Mouse (Mus musculus) hindbrain, embryonic 16.5 days (tissue): ENCODE results near the gene Bzw1. TPM values are rescaled to one million over a fixed set of nuclear protein-coding genes. Genes with fewer than 3 reads are reported as not detected.

ENCODE experiments used
- ATAC-seq: fragments of 200-750 bp; cut with Nextera tagmentation; 2 replicates; pipeline ENCODE4 v1.8.0; 2017; ENCODE audit warnings: moderate TSS enrichment, moderate library complexity
- H3K27ac ChIP-seq: fragments of 300-500 bp; sonication (generic); 2 replicates; pipeline ENCODE4 v1.5.1; 2014; ENCODE audit warnings: low read depth, mild to moderate bottlenecking, control low read depth, low read length, moderate library complexity
- H3K27me3 ChIP-seq: fragments of 300-500 bp; sonication (generic); replicated peaks from 2 replicates; pipeline ENCODE4 v1.6.1; 2014; ENCODE audit warnings: low read length; ENCODE audit not compliant: control insufficient read depth, insufficient read depth
- H3K36me3 ChIP-seq: fragments of 300-500 bp; sonication (generic); 2 replicates; pipeline ENCODE4 v1.6.1; 2014; ENCODE audit warnings: mild to moderate bottlenecking, low read length, moderate library complexity, mixed read lengths; ENCODE audit not compliant: control insufficient read depth, insufficient read depth
- H3K4me1 ChIP-seq: fragments of 300-500 bp; sonication (generic); 2 replicates; pipeline ENCODE4 v1.6.1; 2014; ENCODE audit warnings: low read depth, low read length; ENCODE audit not compliant: control insufficient read depth, insufficient read depth
- H3K4me2 ChIP-seq: fragments of 300-500 bp; sonication (generic); 2 replicates; pipeline ENCODE4 v1.6.1; 2014; ENCODE audit warnings: mild to moderate bottlenecking, low read length, control low read depth, moderate library complexity
- H3K4me3 ChIP-seq: fragments of 300-500 bp; sonication (generic); 2 replicates; pipeline ENCODE4 v1.5.1; 2014; ENCODE audit warnings: mild to moderate bottlenecking, low read length, control low read depth, moderate library complexity
- H3K9ac ChIP-seq: fragments of 300-500 bp; sonication (generic); 2 replicates; pipeline ENCODE4 v1.6.1; 2014; ENCODE audit warnings: low read depth, mild to moderate bottlenecking, control low read depth, low read length, moderate library complexity
- H3K9me3 ChIP-seq: fragments of 300-500 bp; sonication (generic); 2 replicates; pipeline ENCODE4 v1.6.1; 2014; ENCODE audit warnings: mild to moderate bottlenecking, low read length, moderate library complexity; ENCODE audit not compliant: control insufficient read depth
- WGBS: fragments of 180-500 bp; shearing (Covaris S2); extraction: QIAGEN DNeasy Blood & Tissue Kit; methylation state at CpG from one replicate; pipeline ENCODE4 v1.1.7; 2014; 5-methylcytosine and 5-hydroxymethylcytosine counted together
- polyA plus RNA-seq: library from polyadenylated mRNA; unstranded; fragments of >200 nt; fragmentation: Nextera tagmentation; extraction: Ambion mirVana; gene quantifications from 2 replicates; pipeline ENCODE4 v1.2.1, GENCODE M21; 2015

Gene Bzw1
- polyA plus RNA-seq, 1 experiment from 2014 or later: 322 TPM

- Histone ChIP-seq H3K36me3 (peaks cover 25% of the 10 kb centered on the region), H3K4me2 (peak overlapping the region; percentile 81), H3K9ac (peak overlapping the region; percentile 77), H3K27me3 (no peaks in the 10 kb centered on the region), H3K27ac (peak overlapping the region; percentile 96), H3K4me1 (peaks cover 19% of the 10 kb centered on the region), H3K4me3 (peak overlapping the region; percentile 94), H3K9me3 (no peaks in the 10 kb centered on the region)
- peak; percentile 64 for ATAC-seq
- WGBS: 1% methylated on average over 51 of the region's 90 CpGs
Measured at GRCm38 (mm10) chr1:58393284-58394195, 842 bp downstream of the Bzw1 start.

DNA sequence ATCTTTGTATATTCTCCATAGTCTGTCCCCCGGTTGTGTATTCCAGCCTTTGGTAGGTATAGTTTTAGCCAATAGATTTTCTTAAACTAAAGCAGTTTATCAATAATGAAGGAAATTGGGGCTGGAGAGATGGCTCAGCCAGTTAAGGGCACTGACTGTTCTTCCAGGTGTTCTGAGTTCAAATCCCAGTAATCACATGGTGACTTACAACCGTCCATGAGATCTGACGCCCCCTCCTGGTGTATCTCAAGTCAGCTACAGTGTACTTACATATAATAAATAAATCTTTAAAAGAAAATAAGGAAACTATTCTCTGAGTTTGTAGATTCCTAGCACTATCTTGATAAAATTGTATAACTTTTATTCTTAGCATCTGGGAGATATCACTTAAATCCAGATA lies 2.6 kb downstream of the Bzw1 start:
- no peak overlapping the region for H3K9ac ChIP-seq
- no peak overlapping the region for H3K4me2 ChIP-seq
- 88% methylated on average over 3 of the region's 3 CpGs for WGBS
- ATAC-seq: no peak
- no peaks in the 10 kb centered on the region for H3K9me3 ChIP-seq
- peaks cover 35% of the 10 kb centered on the region for H3K36me3 ChIP-seq
- H3K27me3 ChIP-seq: no peaks in the 10 kb centered on the region
- H3K4me1 ChIP-seq: peaks cover 19% of the 10 kb centered on the region
- H3K4me3 ChIP-seq: no peak overlapping the region
- H3K27ac ChIP-seq: no peak overlapping the region

GRCm38 (mm10) chr1:58396179-58396578 lies 3.5 kb downstream of the Bzw1 start:
- Histone ChIP-seq H3K27ac (no peak overlapping the region), H3K36me3 (peaks cover 43% of the 10 kb centered on the region), H3K9ac (no peak overlapping the region), H3K4me1 (peaks cover 16% of the 10 kb centered on the region), H3K9me3 (no peaks in the 10 kb centered on the region), H3K4me2 (no peak overlapping the region), H3K27me3 (no peaks in the 10 kb centered on the region), H3K4me3 (no peak overlapping the region)
- WGBS: 93% methylated on average over 1 of the region's 1 CpGs
- no peak for ATAC-seq

DNA sequence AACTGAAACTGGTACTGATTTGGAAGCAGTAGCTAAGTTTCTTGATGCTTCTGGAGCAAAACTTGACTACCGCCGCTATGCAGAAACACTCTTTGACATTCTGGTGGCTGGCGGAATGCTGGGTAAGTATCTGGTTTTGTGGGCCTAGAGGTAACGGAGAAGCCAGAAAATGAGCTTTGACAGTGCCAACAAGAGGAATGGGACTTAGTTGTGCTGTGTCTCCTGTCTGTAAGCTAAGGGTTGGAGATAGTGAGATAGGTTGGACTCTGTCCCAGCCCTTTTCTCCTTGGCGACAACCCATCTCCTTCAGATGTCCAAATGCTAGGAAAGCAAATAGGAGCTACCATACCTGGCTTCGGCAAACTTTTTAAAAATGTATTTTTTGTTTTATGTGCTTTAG lies 5.0 kb downstream of the Bzw1 start:
- ATAC-seq: no peak
- no peak overlapping the region for H3K4me2 ChIP-seq
- H3K36me3 ChIP-seq: peaks cover 56% of the 10 kb centered on the region
- no peak overlapping the region for H3K4me3 ChIP-seq
- H3K9ac ChIP-seq: no peak overlapping the region
- H3K27me3 ChIP-seq: no peaks in the 10 kb centered on the region
- peaks cover 9% of the 10 kb centered on the region for H3K4me1 ChIP-seq
- H3K27ac ChIP-seq: no peak overlapping the region
- no peaks in the 10 kb centered on the region for H3K9me3 ChIP-seq
- WGBS: 95% methylated on average over 6 of the region's 6 CpGs

GRCm38 (mm10) chr1:58401396-58401795 lies 8.7 kb downstream of the Bzw1 start:
- Histone ChIP-seq H3K9me3 (no peaks in the 10 kb centered on the region), H3K4me1 (no peaks in the 10 kb centered on the region), H3K4me3 (no peak overlapping the region), H3K27ac (no peak overlapping the region), H3K9ac (no peak overlapping the region), H3K27me3 (no peaks in the 10 kb centered on the region), H3K4me2 (no peak overlapping the region), H3K36me3 (peaks cover 61% of the 10 kb centered on the region)
- 92% methylated on average over 6 of the region's 6 CpGs for WGBS
- no peak for ATAC-seq

- Histone ChIP-seq H3K4me1 (no peaks in the 10 kb centered on the region), H3K4me3 (no peak overlapping the region), H3K27ac (no peak overlapping the region), H3K4me2 (no peak overlapping the region), H3K9me3 (no peaks in the 10 kb centered on the region), H3K9ac (no peak overlapping the region), H3K27me3 (no peaks in the 10 kb centered on the region), H3K36me3 (peaks cover 46% of the 10 kb centered on the region)
- no peak for ATAC-seq
- WGBS: 96% methylated on average over 5 of the region's 5 CpGs
Measured at GRCm38 (mm10) chr1:58403745-58404144, 11.0 kb downstream of the Bzw1 start.

- no peaks in the 10 kb centered on the region for H3K4me1 ChIP-seq
- no peak overlapping the region for H3K4me3 ChIP-seq
- no peak overlapping the region for H3K9ac ChIP-seq
- no peaks in the 10 kb centered on the region for H3K27me3 ChIP-seq
- WGBS: 95% methylated on average over 7 of the region's 7 CpGs
- no peak overlapping the region for H3K4me2 ChIP-seq
- no peak overlapping the region for H3K27ac ChIP-seq
- H3K9me3 ChIP-seq: no peaks in the 10 kb centered on the region
- H3K36me3 ChIP-seq: peaks cover 39% of the 10 kb centered on the region
- ATAC-seq: no peak
Measured at GRCm38 (mm10) chr1:58407321-58407720, 14.6 kb downstream of the Bzw1 start.

DNA sequence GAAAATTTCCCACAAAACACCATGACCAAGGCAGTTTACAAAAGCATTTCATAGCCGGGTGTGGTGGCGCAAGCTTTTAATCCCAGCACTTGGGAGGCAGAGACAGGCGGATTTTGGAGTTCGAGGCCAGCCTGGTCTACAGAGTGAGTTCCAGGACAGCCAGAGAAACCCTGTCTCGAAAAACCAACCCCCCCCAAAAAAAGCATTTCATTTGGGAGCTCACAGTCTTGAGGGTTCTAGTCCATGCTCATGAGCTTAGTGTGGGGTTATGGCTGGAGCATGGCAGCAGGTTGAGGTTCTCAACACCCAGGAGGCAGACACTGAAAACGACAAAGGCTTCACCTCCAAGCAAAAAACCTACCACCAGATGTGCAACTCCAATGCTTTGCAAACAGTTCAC lies 15.4 kb downstream of the Bzw1 start:
- H3K4me2 ChIP-seq: no peak overlapping the region
- no peaks in the 10 kb centered on the region for H3K27me3 ChIP-seq
- H3K4me1 ChIP-seq: no peaks in the 10 kb centered on the region
- H3K4me3 ChIP-seq: no peak overlapping the region
- no peak overlapping the region for H3K9ac ChIP-seq
- H3K27ac ChIP-seq: no peak overlapping the region
- no peak for ATAC-seq
- H3K36me3 ChIP-seq: peaks cover 38% of the 10 kb centered on the region
- no peaks in the 10 kb centered on the region for H3K9me3 ChIP-seq
- 87% methylated on average over 6 of the region's 6 CpGs for WGBS

DNA sequence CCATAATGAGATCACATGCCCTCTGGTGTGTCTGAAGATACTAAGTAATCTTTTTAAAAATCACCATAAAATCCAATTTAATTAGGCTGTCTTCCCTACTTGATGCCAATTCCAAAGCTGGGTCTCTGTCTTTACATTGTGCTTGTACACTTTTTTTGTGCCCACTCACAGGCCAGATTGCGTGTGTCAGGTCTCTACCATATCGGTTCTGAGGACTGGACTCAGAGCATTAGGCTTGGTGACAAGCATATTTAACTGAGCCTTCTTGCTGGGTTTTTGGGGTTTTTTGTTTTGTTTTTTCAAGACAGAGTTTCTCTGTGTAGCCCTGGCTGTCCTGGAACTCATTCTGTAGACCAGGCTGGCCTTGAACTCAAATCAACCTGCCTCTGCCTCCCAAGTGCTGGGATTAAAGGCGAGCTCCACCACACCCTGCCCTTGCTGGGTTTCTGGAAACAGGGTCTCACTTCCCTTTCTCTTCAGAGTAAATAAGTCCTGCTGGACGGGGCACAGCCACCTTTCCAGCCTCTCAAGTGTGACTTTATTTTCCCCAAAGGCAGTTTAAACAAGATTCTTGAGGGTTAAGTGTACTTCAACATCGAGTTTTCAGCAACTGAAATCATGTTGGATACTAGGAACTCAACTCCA lies 17.0 kb downstream of the Bzw1 start:
- ATAC-seq: no peak
- Histone ChIP-seq H3K4me2 (no peak overlapping the region), H3K9me3 (no peaks in the 10 kb centered on the region), H3K27ac (no peak overlapping the region), H3K9ac (no peak overlapping the region), H3K27me3 (no peaks in the 10 kb centered on the region), H3K4me1 (no peaks in the 10 kb centered on the region), H3K4me3 (no peak overlapping the region), H3K36me3 (peaks cover 39% of the 10 kb centered on the region)
- 86% methylated on average over 5 of the region's 5 CpGs for WGBS
